Mouse (Mus musculus) kidney, postnatal 10 days (tissue): Measurements from ENCODE around the gene Cyp1b1.

ENCODE experiments used
- DNase-seq: peaks from one replicate; pipeline ENCODE4 v3.0.0; 2021; ENCODE audit warnings: mixed read lengths

Gene Cyp1b1

GRCm38 (mm10) chr17:79713643-79714367 lies 1.1 kb downstream of the Cyp1b1 start:
- peak; percentile 69 for DNase-seq

- peak; percentile 54 for DNase-seq
These were observed 1.6 kb downstream of the Cyp1b1 start for GRCm38 (mm10) chr17:79713276-79713642.

GRCm38 (mm10) chr17:79712536-79712935 lies 2.3 kb downstream of the Cyp1b1 start:
- DNase-seq, result peak; percentile 29

- no peak for DNase-seq
These were observed 2.9 kb downstream of the Cyp1b1 start for GRCm38 (mm10) chr17:79711944-79712343.

- no peak for DNase-seq
These were observed 4.5 kb downstream of the Cyp1b1 start for GRCm38 (mm10) chr17:79710246-79710842.

- DNase-seq, result no peak
These were observed 5.1 kb downstream of the Cyp1b1 start for GRCm38 (mm10) chr17:79709718-79710117.

- DNase-seq, result no peak
These were observed 6.7 kb downstream of the Cyp1b1 start for GRCm38 (mm10) chr17:79708168-79708567.

- DNase-seq, result no peak
These were observed 9.0 kb downstream of the Cyp1b1 start for GRCm38 (mm10) chr17:79705671-79706455.

- no peak for DNase-seq
These were observed 14.0 kb downstream of the Cyp1b1 start for GRCm38 (mm10) chr17:79700871-79701270.

- DNase-seq, result peak; percentile 57
These were observed 15.7 kb downstream of the Cyp1b1 start for GRCm38 (mm10) chr17:79699197-79699596.

- DNase-seq, result no peak
These were observed 19.3 kb downstream of the Cyp1b1 start for GRCm38 (mm10) chr17:79695541-79695940.

GRCm38 (mm10) chr17:79695106-79695505 lies 19.8 kb downstream of the Cyp1b1 start:
- DNase-seq, result no peak

- DNase-seq, result no peak
These were observed 44.0 kb downstream of the Cyp1b1 start for GRCm38 (mm10) chr17:79670837-79671236.

- DNase-seq, result no peak
These were observed 50.8 kb downstream of the Cyp1b1 start for GRCm38 (mm10) chr17:79664106-79664417.

- no peak for DNase-seq
These were observed 51.3 kb downstream of the Cyp1b1 start for GRCm38 (mm10) chr17:79663393-79664105.

- DNase-seq, result no peak
These were observed 53.0 kb downstream of the Cyp1b1 start for GRCm38 (mm10) chr17:79661848-79662247.

GRCm38 (mm10) chr17:79661387-79661786 lies 53.5 kb downstream of the Cyp1b1 start:
- peak; percentile 85 for DNase-seq

- DNase-seq, result no peak
These were observed 56.0 kb downstream of the Cyp1b1 start for GRCm38 (mm10) chr17:79658863-79659262.

GRCm38 (mm10) chr17:79658452-79658851 lies 56.4 kb downstream of the Cyp1b1 start:
- no peak for DNase-seq

- DNase-seq, result peak; percentile 17
These were observed 57.1 kb downstream of the Cyp1b1 start for GRCm38 (mm10) chr17:79657785-79658184.

GRCm38 (mm10) chr17:79654187-79654586 lies 60.7 kb downstream of the Cyp1b1 start:
- no peak for DNase-seq

GRCm38 (mm10) chr17:79653171-79653570 lies 61.7 kb downstream of the Cyp1b1 start:
- DNase-seq, result no peak
